Mouse (Mus musculus) lung, embryonic 16.5 days (tissue): ENCODE data around the gene Yod1. TPM values are rescaled to one million over a fixed set of nuclear protein-coding genes. Genes with fewer than 3 reads are reported as not detected.

Source experiments
- ATAC-seq: fragments of 200-750 bp; cut with Nextera tagmentation; 2 replicates; pipeline ENCODE4 v1.8.0; 2017; ENCODE audit warnings: low read depth, mild to moderate bottlenecking, moderate library complexity
- H3K27ac ChIP-seq: fragments of 300-500 bp; sonication (generic); 2 replicates; pipeline ENCODE4 v1.5.1; 2014; ENCODE audit warnings: mild to moderate bottlenecking, control low read depth, low read length
- H3K27me3 ChIP-seq: fragments of 300-500 bp; sonication (generic); 2 replicates; pipeline ENCODE4 v1.6.1; 2014; ENCODE audit warnings: low read depth, low read length, mixed read lengths; ENCODE audit not compliant: control insufficient read depth, insufficient read depth
- H3K36me3 ChIP-seq: fragments of 300-500 bp; sonication (generic); 2 replicates; pipeline ENCODE4 v1.6.1; 2014; ENCODE audit warnings: low read length; ENCODE audit not compliant: control insufficient read depth, insufficient read depth
- H3K4me1 ChIP-seq: fragments of 300-500 bp; sonication (generic); replicated peaks from 2 replicates; pipeline ENCODE4 v1.6.1; 2014; ENCODE audit warnings: low read length, mixed read lengths; ENCODE audit not compliant: control insufficient read depth, insufficient read depth
- H3K4me2 ChIP-seq: fragments of 300-500 bp; sonication (generic); 2 replicates; pipeline ENCODE4 v1.6.1; 2014; ENCODE audit warnings: low read depth, low read length, control low read depth
- H3K4me3 ChIP-seq: fragments of 300-500 bp; sonication (generic); 2 replicates; pipeline ENCODE4 v1.5.1; 2014; ENCODE audit warnings: mild to moderate bottlenecking, low read length, control low read depth
- H3K9ac ChIP-seq: fragments of 300-500 bp; sonication (generic); 2 replicates; pipeline ENCODE4 v1.6.1; 2014; ENCODE audit warnings: low read length, control low read depth
- H3K9me3 ChIP-seq: fragments of 300-500 bp; sonication (generic); 2 replicates; pipeline ENCODE4 v1.6.1; 2016; ENCODE audit warnings: low read length; ENCODE audit not compliant: control insufficient read depth
- WGBS: fragments of 180-500 bp; shearing (Covaris S2); extraction: QIAGEN DNeasy Blood & Tissue Kit; methylation state at CpG from one replicate; pipeline ENCODE4 v1.1.7; 2014; 5-methylcytosine and 5-hydroxymethylcytosine counted together
- polyA plus RNA-seq: library from polyadenylated mRNA; unstranded; fragments of >200 nt; fragmentation: Nextera tagmentation; extraction: Ambion mirVana; gene quantifications from 2 replicates; pipeline ENCODE4 v1.2.1, GENCODE M21; 2015

Yod1 gene
- polyA plus RNA-seq, 1 experiment from 2014 or later: 15.6 TPM

GRCm38 (mm10) chr1:130739636-130740035, 22.5 kb downstream of the Yod1 start:
- no peak overlapping the region for H3K4me3 ChIP-seq
- H3K27me3 ChIP-seq: no peaks in the 10 kb centered on the region
- ATAC-seq: no peak
- no peak overlapping the region for H3K4me2 ChIP-seq
- H3K4me1 ChIP-seq: peaks cover 20% of the 10 kb centered on the region
- H3K27ac ChIP-seq: no peak overlapping the region
- peaks cover 2% of the 10 kb centered on the region for H3K36me3 ChIP-seq
- WGBS: 66% methylated on average over 3 of the region's 3 CpGs
- H3K9ac ChIP-seq: no peak overlapping the region
- no peaks in the 10 kb centered on the region for H3K9me3 ChIP-seq

- H3K27me3 ChIP-seq: no peaks in the 10 kb centered on the region
- H3K4me2 ChIP-seq: no peak overlapping the region
- 57% methylated on average over 4 of the region's 4 CpGs for WGBS
- no peaks in the 10 kb centered on the region for H3K9me3 ChIP-seq
- 0 out of 2 replicates have a peak, but pooled peaks have one; percentile 28 for ATAC-seq
- H3K36me3 ChIP-seq: peaks cover 2% of the 10 kb centered on the region
- H3K9ac ChIP-seq: no peak overlapping the region
- H3K4me3 ChIP-seq: no peak overlapping the region
- H3K27ac ChIP-seq: peak overlapping the region; percentile 21
- H3K4me1 ChIP-seq: peaks cover 14% of the 10 kb centered on the region
Observed at GRCm38 (mm10) chr1:130740227-130740648, 23.1 kb downstream of the Yod1 start.

- Histone ChIP-seq H3K4me1 (peaks cover 13% of the 10 kb centered on the region), H3K27ac (peak overlapping the region; percentile 21), H3K36me3 (peaks cover 2% of the 10 kb centered on the region), H3K9me3 (no peaks in the 10 kb centered on the region), H3K27me3 (no peaks in the 10 kb centered on the region), H3K9ac (0 out of 2 replicates have a peak overlapping the region, but pooled peaks have one; percentile 33), H3K4me2 (0 out of 2 replicates have a peak overlapping the region, but pooled peaks have one; percentile 14), H3K4me3 (no peak overlapping the region)
- peak; percentile 32 for ATAC-seq
- 45% methylated on average over 15 of the region's 15 CpGs for WGBS
Observed at GRCm38 (mm10) chr1:130740781-130741720, 23.9 kb downstream of the Yod1 start.

DNA sequence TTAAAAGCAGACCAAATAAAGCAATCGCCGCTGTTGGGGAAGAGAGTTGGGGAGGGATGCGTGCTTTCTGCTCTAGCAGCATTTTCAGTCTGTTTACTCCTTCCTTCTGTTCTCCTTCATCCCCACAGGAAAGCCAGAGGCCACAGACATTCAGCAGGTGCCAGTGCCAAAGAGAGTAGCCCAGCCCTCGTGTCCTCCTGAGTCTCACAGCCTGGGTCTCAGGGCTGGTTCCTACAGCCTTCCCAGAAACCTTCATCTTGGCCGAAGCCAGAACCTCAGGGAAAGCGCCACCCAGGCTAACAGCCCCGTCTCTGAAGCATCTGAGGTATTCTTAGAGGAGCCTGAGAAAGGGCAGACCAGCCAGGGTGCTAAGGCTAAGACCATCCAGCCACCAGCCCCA, 25.1 kb downstream of the Yod1 start:
- no peak overlapping the region for H3K4me3 ChIP-seq
- peaks cover 13% of the 10 kb centered on the region for H3K4me1 ChIP-seq
- H3K9ac ChIP-seq: no peak overlapping the region
- H3K4me2 ChIP-seq: no peak overlapping the region
- WGBS: 86% methylated on average over 7 of the region's 7 CpGs
- H3K9me3 ChIP-seq: no peaks in the 10 kb centered on the region
- H3K27me3 ChIP-seq: no peaks in the 10 kb centered on the region
- H3K36me3 ChIP-seq: peaks cover 2% of the 10 kb centered on the region
- ATAC-seq: no peak
- no peak overlapping the region for H3K27ac ChIP-seq

DNA sequence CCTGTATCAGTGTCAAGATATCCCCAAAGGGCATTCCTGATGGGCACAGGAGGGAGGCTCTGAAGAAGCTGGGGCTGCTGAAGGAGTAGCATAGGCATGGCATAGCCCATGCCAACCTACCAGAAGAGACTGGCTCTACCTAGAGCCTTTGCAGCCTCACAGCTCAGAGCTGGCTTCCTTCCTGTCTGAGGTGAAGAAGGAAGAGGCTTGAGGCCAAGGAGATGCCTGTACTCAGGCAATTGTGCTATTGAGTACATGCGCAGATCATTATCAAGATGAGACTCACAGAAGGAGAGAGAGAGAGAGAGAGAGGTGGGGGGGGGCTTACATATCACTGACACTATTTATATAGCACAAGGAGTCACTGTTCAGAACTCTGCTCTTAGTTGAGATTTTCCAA, 26.6 kb downstream of the Yod1 start:
- H3K4me1 ChIP-seq: peaks cover 13% of the 10 kb centered on the region
- 56% methylated on average over 1 of the region's 1 CpGs for WGBS
- no peak for ATAC-seq
- no peaks in the 10 kb centered on the region for H3K27me3 ChIP-seq
- H3K9ac ChIP-seq: no peak overlapping the region
- H3K4me2 ChIP-seq: no peak overlapping the region
- peaks cover 2% of the 10 kb centered on the region for H3K36me3 ChIP-seq
- H3K4me3 ChIP-seq: no peak overlapping the region
- no peaks in the 10 kb centered on the region for H3K9me3 ChIP-seq
- H3K27ac ChIP-seq: no peak overlapping the region

DNA sequence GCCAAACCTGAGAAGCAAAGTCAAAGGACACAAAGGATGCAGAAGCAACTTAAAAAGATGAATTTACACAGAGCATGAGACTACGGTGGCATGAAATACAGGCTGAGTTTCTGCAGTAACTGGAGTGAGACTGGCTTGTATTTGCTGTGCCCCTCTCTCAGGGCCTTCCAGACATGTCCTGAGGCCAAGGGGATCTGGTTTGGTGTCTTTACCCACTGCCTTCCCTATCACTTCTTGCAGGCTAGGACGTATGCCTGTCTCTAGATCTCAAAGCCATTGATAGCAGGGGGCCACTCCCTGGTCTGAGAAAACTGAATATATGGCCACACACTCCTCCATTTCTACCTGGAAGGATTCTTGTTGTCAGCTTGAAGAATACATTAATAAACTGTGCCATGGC, 27.1 kb downstream of the Yod1 start:
- H3K36me3 ChIP-seq: peaks cover 2% of the 10 kb centered on the region
- H3K4me1 ChIP-seq: peaks cover 13% of the 10 kb centered on the region
- no peak overlapping the region for H3K4me2 ChIP-seq
- no peaks in the 10 kb centered on the region for H3K27me3 ChIP-seq
- no peak for ATAC-seq
- H3K9me3 ChIP-seq: no peaks in the 10 kb centered on the region
- WGBS: 60% methylated on average over 2 of the region's 2 CpGs
- no peak overlapping the region for H3K27ac ChIP-seq
- H3K4me3 ChIP-seq: no peak overlapping the region
- H3K9ac ChIP-seq: no peak overlapping the region

GRCm38 (mm10) chr1:130744961-130745360, 27.8 kb downstream of the Yod1 start:
- peaks cover 13% of the 10 kb centered on the region for H3K4me1 ChIP-seq
- no peak overlapping the region for H3K9ac ChIP-seq
- no peaks in the 10 kb centered on the region for H3K9me3 ChIP-seq
- WGBS: 82% methylated on average over 5 of the region's 5 CpGs
- peaks cover 2% of the 10 kb centered on the region for H3K36me3 ChIP-seq
- no peaks in the 10 kb centered on the region for H3K27me3 ChIP-seq
- H3K27ac ChIP-seq: no peak overlapping the region
- H3K4me3 ChIP-seq: no peak overlapping the region
- ATAC-seq: no peak
- no peak overlapping the region for H3K4me2 ChIP-seq

DNA sequence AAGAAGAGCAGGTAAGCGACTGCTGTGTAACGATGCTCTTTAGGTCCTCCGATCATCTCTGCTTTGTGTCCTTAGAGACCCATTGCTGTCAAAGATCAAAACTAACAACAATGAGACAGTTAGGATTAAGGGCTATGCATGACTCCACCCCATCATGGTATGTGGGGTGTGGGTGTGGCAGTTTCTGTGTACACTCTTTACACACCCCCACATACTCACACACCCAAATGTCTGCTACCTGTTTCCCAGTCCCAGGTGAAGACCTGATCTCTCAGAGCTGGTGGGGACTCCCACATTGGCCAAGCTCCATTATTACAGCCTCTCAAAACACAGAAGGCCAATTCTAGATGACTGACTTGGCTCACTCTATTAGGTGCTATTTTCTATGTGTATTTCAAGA, 28.5 kb downstream of the Yod1 start:
- no peak overlapping the region for H3K4me2 ChIP-seq
- no peak overlapping the region for H3K4me3 ChIP-seq
- WGBS: 95% methylated on average over 3 of the region's 3 CpGs
- peaks cover 10% of the 10 kb centered on the region for H3K4me1 ChIP-seq
- H3K9me3 ChIP-seq: no peaks in the 10 kb centered on the region
- no peak overlapping the region for H3K9ac ChIP-seq
- H3K36me3 ChIP-seq: peaks cover 2% of the 10 kb centered on the region
- no peaks in the 10 kb centered on the region for H3K27me3 ChIP-seq
- no peak for ATAC-seq
- no peak overlapping the region for H3K27ac ChIP-seq

DNA sequence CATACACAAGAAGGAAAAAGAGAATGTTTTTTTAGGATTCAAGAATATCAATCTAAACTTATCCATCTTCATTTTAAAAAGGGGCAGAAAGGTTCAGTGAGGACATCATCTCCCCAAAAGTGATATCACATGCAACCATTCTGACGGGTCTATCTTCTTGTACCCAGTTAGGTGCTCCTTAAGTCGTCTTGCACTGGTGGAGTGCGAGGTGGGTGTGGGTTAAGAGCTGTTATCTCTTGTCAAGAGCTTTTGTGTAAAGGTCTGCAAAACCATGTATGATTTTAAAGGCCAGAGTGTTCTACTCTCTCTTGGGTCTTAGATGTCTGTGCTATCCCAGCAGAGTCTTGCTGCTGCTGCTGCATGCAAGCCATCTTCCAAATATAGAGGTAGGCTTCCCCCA, 29.7 kb downstream of the Yod1 start:
- no peak for ATAC-seq
- no peak overlapping the region for H3K4me2 ChIP-seq
- H3K9me3 ChIP-seq: no peaks in the 10 kb centered on the region
- peaks cover 2% of the 10 kb centered on the region for H3K36me3 ChIP-seq
- WGBS: 70% methylated on average over 3 of the region's 3 CpGs
- 0 out of 2 replicates have a peak, but pooled peaks cover 2% of the 10 kb centered on the region for H3K4me1 ChIP-seq
- no peak overlapping the region for H3K27ac ChIP-seq
- no peaks in the 10 kb centered on the region for H3K27me3 ChIP-seq
- H3K4me3 ChIP-seq: no peak overlapping the region
- no peak overlapping the region for H3K9ac ChIP-seq
